28 mouse cellular contexts compared by ENCODE assay signal in the genomic region with DNA sequence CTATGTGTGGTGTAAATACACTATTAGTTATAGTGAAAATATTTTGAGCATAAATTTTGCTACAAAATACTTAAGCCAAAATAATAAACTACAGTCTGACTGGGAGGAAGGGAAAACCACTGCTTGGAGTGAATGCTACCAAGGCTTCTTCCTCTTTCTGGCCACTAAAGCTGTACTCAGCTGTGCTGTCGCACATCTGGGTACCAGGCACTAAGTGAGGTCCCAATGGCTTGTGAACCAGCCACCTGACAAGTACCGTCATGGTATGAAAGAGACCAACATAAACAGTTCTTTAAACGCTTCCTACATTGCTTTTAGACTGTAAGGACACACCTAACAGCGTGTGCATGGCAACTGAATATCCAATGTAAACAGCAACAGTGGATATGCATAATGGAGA. TPM values are rescaled to one million over a fixed set of nuclear protein-coding genes. Genes with fewer than 3 reads are reported as not detected.
DNase-seq lines count a peak whose midpoint lies in the region; ATAC-seq lines count a peak whose summit lies in the region.
"Had no signal": no experiment of that assay in that cellular context is flagged by ENCODE, and none has a peak within 500 bp of the region (broad histone marks: within the 10 kb centered on the region; RNA-seq: fewer than 3 reads in every experiment).

No protein-coding gene starts in this region.

- intact Hi-C loops in left cerebral cortex, postnatal 14 days (cut with DNase I) = no loop called here

- 92% methylated on average over 4 of the region's 4 CpGs for WGBS in forebrain, embryonic 14.5 days

- H3K27me3 ChIP-seq in forebrain, embryonic 14.5 days (replicated peaks; ENCODE audit: control insufficient read depth, insufficient read depth, low read length) = no peaks in the 10 kb centered on the region
- H3K27me3 ChIP-seq: embryonic facial prominence, embryonic 12.5 days; embryonic facial prominence, embryonic 15.5 days; forebrain, embryonic 12.5 days; heart, embryonic 15.5 days; Patski had no signal

- H3K4me3 ChIP-seq in forebrain, embryonic 14.5 days (ENCODE audit: low read depth, low read length) = no peak overlapping the region
- H3K4me3 ChIP-seq: embryonic facial prominence, embryonic 12.5 days; embryonic facial prominence, embryonic 15.5 days; forebrain, embryonic 12.5 days; heart, embryonic 15.5 days had no signal

- H3K36me3 ChIP-seq in forebrain, embryonic 14.5 days (ENCODE audit: control insufficient read depth, insufficient read depth, low read length) = peaks cover 11% of the 10 kb centered on the region
- H3K36me3 ChIP-seq: embryonic facial prominence, embryonic 12.5 days had no signal

- H3K9me3 ChIP-seq in forebrain, embryonic 14.5 days (replicated peaks; ENCODE audit: control insufficient read depth, low read length) = no peaks in the 10 kb centered on the region
- H3K9me3 ChIP-seq: embryonic facial prominence, embryonic 12.5 days; embryonic facial prominence, embryonic 15.5 days; forebrain, embryonic 12.5 days; heart, embryonic 15.5 days had no signal

- peak; percentile 17 for DNase-seq in 416B (ENCODE audit: low read depth)
- no peak for DNase-seq in left cerebral cortex, postnatal 14 days (ENCODE audit: low spot score in 2 of 2)
- no peak for DNase-seq in Muller cell, postnatal 12 days (ENCODE audit: inconsistent ontology term)
- no peak for DNase-seq in forebrain, embryonic 14.5 days (ENCODE audit: low spot score)
- DNase-seq: adrenal gland, postnatal 10 days; adrenal gland, postnatal 36 days; cerebellum, adult 18-20 months; cerebellum, adult 9-10 months; cerebellum, postnatal 14 days; gastrocnemius, postnatal 10 days; gastrocnemius, postnatal 36 days; heart, adult 11 months; heart, postnatal 10 days; heart, postnatal 36 days had no signal

- peak; percentile 83 for ATAC-seq in common myeloid progenitor, adult 5-6 weeks (replicated peaks; ENCODE audit: low read depth, poor library complexity, severe bottlenecking)
- ATAC-seq in megakaryocyte, adult 5-6 weeks (ENCODE audit: poor library complexity, severe bottlenecking) = peak; percentile 54; the same call in 1 of the 2 replicates
- no peak for ATAC-seq in forebrain, embryonic 14.5 days
- ATAC-seq: CD4-positive, CD25-positive, alpha-beta regulatory T cell, adult 4 months; forebrain, embryonic 16.5 days; hindbrain, postnatal 0 days; inflammation-experienced regulatory T-cells, adult 6 months; intestine, embryonic 16.5 days; Patski had no signal

- no peak overlapping the region for H3K27ac ChIP-seq in forebrain, embryonic 14.5 days (ENCODE audit: low read depth, low read length)
- H3K27ac ChIP-seq: embryonic facial prominence, embryonic 12.5 days; embryonic facial prominence, embryonic 15.5 days; forebrain, embryonic 12.5 days; heart, embryonic 15.5 days; hindbrain, embryonic 14.5 days; hindbrain, postnatal 0 days had no signal

- H3K4me2 ChIP-seq in forebrain, embryonic 14.5 days (ENCODE audit: low read length) = no peak overlapping the region
- H3K4me2 ChIP-seq: embryonic facial prominence, embryonic 12.5 days; embryonic facial prominence, embryonic 15.5 days; forebrain, embryonic 12.5 days; heart, embryonic 11.5 days; heart, embryonic 15.5 days; hindbrain, embryonic 14.5 days had no signal

- no peaks in the 10 kb centered on the region for H3K4me1 ChIP-seq in forebrain, embryonic 14.5 days (ENCODE audit: control insufficient read depth, insufficient read depth, low read length)
- H3K4me1 ChIP-seq: embryonic facial prominence, embryonic 12.5 days; embryonic facial prominence, embryonic 15.5 days; forebrain, embryonic 12.5 days; heart, embryonic 15.5 days had no signal

- H3K9ac ChIP-seq in forebrain, embryonic 14.5 days (ENCODE audit: low read length) = no peak overlapping the region
- H3K9ac ChIP-seq: embryonic facial prominence, embryonic 12.5 days; embryonic facial prominence, embryonic 15.5 days; forebrain, embryonic 12.5 days; heart, embryonic 15.5 days; hindbrain, embryonic 14.5 days had no signal

RNA-seq across cellular contexts. Expression of gene Hpf1, which starts 30.0 kb away (rescaled TPM):
- total RNA-seq in common myeloid progenitor, adult 5-6 weeks (2017) = 107 and 156 TPM in 2 replicates
- 123 and 134 TPM in 2 replicates for total RNA-seq in megakaryocyte, adult 5-6 weeks (2015)
- 87.3 and 104 TPM in 2 replicates for total RNA-seq in megakaryocyte, adult 5-6 weeks (2017)
- total RNA-seq in left cerebral cortex, postnatal 14 days (2021) = 10 to 100 TPM; 43.0 to 43.9 TPM
- polyA plus RNA-seq in forebrain, embryonic 14.5 days (2014; fragmentation: Nextera tagmentation; extraction: Ambion mirVana) = 102 TPM in 2 replicates
